ENCODE assay signal across 27 mouse cellular contexts in genomic region chr4:111900491-111900890, GRCm38 (mm10). TPM values are rescaled to one million over a fixed set of nuclear protein-coding genes. Genes with fewer than 3 reads are reported as not detected.
"Had no signal": no experiment of that assay in that cellular context is flagged by ENCODE, and none has a peak within 500 bp of the region (broad histone marks: within the 10 kb centered on the region; RNA-seq: fewer than 3 reads in every experiment).

No protein-coding gene starts in this region.

RNA-seq across cellular contexts. Expression of gene Slc5a9, which starts 2.2 kb away (rescaled TPM):
- polyA plus RNA-seq: limb, embryonic 10.5 days; liver, adult 2 months; liver, embryonic 11.5 days; liver, embryonic 12.5 days; liver, embryonic 13.5 days; liver, postnatal 0 days; lung, embryonic 14.5 days; macrophage; midbrain, embryonic 10.5 days; midbrain, embryonic 12.5 days; midbrain, embryonic 13.5 days; midbrain, embryonic 14.5 days; midbrain, embryonic 15.5 days; midbrain, embryonic 16.5 days; midbrain, postnatal 0 days; myocyte; neural tube, embryonic 11.5 days had no signal

RNA-seq across cellular contexts. Expression of gene Skint8, which starts 18.7 kb away (rescaled TPM):
- polyA plus RNA-seq: limb, embryonic 10.5 days; limb, embryonic 11.5 days; limb, embryonic 12.5 days; limb, embryonic 13.5 days; liver, adult 2 months; liver, embryonic 11.5 days; liver, embryonic 12.5 days; liver, embryonic 13.5 days; liver, embryonic 14.5 days; liver, embryonic 15.5 days; liver, embryonic 16.5 days; liver, postnatal 0 days; lung, embryonic 14.5 days; lung, embryonic 15.5 days; lung, embryonic 16.5 days; lung, postnatal 0 days; macrophage; midbrain, embryonic 10.5 days; midbrain, embryonic 11.5 days; midbrain, embryonic 12.5 days; midbrain, embryonic 13.5 days; midbrain, embryonic 14.5 days; midbrain, embryonic 15.5 days; midbrain, embryonic 16.5 days; midbrain, postnatal 0 days; myocyte; neural tube, embryonic 11.5 days had no signal
